Mouse (Mus musculus) midbrain, embryonic 15.5 days (tissue): ENCODE measurements at regions not wholly inside any gene's neighbourhood (a gene's known extent, or its start where the extent isn't known, plus 50 kb on each side); places are given as distances from the start of the nearest gene placed in this dataset.

Source experiments
- ATAC-seq: fragments of 200-750 bp; cut with Nextera tagmentation; replicated peaks from 2 replicates; pipeline ENCODE4 v1.8.0; 2017; ENCODE audit warnings: moderate TSS enrichment
- H3K27ac ChIP-seq: fragments of 300-500 bp; sonication (generic); 2 replicates; pipeline ENCODE4 v1.5.1; 2015; ENCODE audit warnings: mild to moderate bottlenecking, inconsistent platforms
- H3K27me3 ChIP-seq: fragments of 300-500 bp; sonication (generic); replicated peaks from 2 replicates; pipeline ENCODE4 v1.6.1; 2015; ENCODE audit warnings: inconsistent platforms
- H3K36me3 ChIP-seq: fragments of 300-500 bp; sonication (generic); replicated peaks from 2 replicates; pipeline ENCODE4 v1.6.1; 2015; ENCODE audit warnings: inconsistent platforms
- H3K4me1 ChIP-seq: fragments of 300-500 bp; sonication (generic); 2 replicates; pipeline ENCODE4 v1.6.1; 2015; ENCODE audit warnings: inconsistent platforms
- H3K4me2 ChIP-seq: fragments of 300-500 bp; sonication (generic); 2 replicates; pipeline ENCODE4 v1.6.1; 2015; ENCODE audit warnings: inconsistent platforms, mild to moderate bottlenecking, moderate library complexity
- H3K4me3 ChIP-seq: fragments of 300-500 bp; sonication (generic); 2 replicates; pipeline ENCODE4 v1.5.1; 2015; ENCODE audit warnings: mild to moderate bottlenecking, inconsistent platforms
- H3K9ac ChIP-seq: fragments of 300-500 bp; sonication (generic); 2 replicates; pipeline ENCODE4 v1.6.1; 2015; ENCODE audit warnings: mild to moderate bottlenecking, inconsistent platforms
- H3K9me3 ChIP-seq: fragments of 300-500 bp; sonication (generic); 2 replicates; pipeline ENCODE4 v1.6.1; 2016; ENCODE audit warnings: inconsistent platforms
- WGBS: fragments of 180-500 bp; shearing (Covaris S2); methylation state at CpG from one replicate; pipeline ENCODE4 v1.1.7; 2015; ENCODE audit warnings: mixed read lengths; 5-methylcytosine and 5-hydroxymethylcytosine counted together

GRCm38 (mm10) chr2:138123331-138123730 lies 133.0 kb upstream of the Btbd3 start:
- H3K36me3 ChIP-seq, result no peaks in the 10 kb centered on the region
- no peak for ATAC-seq
- no peaks in the 10 kb centered on the region for H3K27me3 ChIP-seq
- no peaks in the 10 kb centered on the region for H3K9me3 ChIP-seq
- no peak overlapping the region for H3K4me2 ChIP-seq
- no peak overlapping the region for H3K27ac ChIP-seq
- H3K9ac ChIP-seq, result no peak overlapping the region
- 53% methylated on average over 5 of the region's 5 CpGs for WGBS
- no peaks in the 10 kb centered on the region for H3K4me1 ChIP-seq
- no peak overlapping the region for H3K4me3 ChIP-seq

- Histone ChIP-seq H3K9me3 (no peaks in the 10 kb centered on the region), H3K4me2 (no peak overlapping the region), H3K4me1 (no peaks in the 10 kb centered on the region), H3K27ac (no peak overlapping the region), H3K27me3 (no peaks in the 10 kb centered on the region), H3K36me3 (no peaks in the 10 kb centered on the region), H3K4me3 (no peak overlapping the region), H3K9ac (no peak overlapping the region)
- no peak for ATAC-seq
- WGBS, result 57% methylated on average over 1 of the region's 1 CpGs
These were observed 135.5 kb upstream of the Btbd3 start for GRCm38 (mm10) chr2:138120868-138121267.

- Histone ChIP-seq H3K36me3 (no peaks in the 10 kb centered on the region), H3K27ac (no peak overlapping the region), H3K9ac (no peak overlapping the region), H3K9me3 (no peaks in the 10 kb centered on the region), H3K4me2 (no peak overlapping the region), H3K27me3 (no peaks in the 10 kb centered on the region), H3K4me3 (no peak overlapping the region), H3K4me1 (no peaks in the 10 kb centered on the region)
- 76% methylated on average over 2 of the region's 2 CpGs for WGBS
- ATAC-seq, result no peak
These were observed 136.2 kb upstream of the Btbd3 start for GRCm38 (mm10) chr2:138120131-138120530.

- 92% methylated on average over 2 of the region's 2 CpGs for WGBS
- H3K4me3 ChIP-seq, result no peak overlapping the region
- no peak for ATAC-seq
- H3K9ac ChIP-seq, result no peak overlapping the region
- H3K36me3 ChIP-seq, result no peaks in the 10 kb centered on the region
- H3K4me1 ChIP-seq, result no peaks in the 10 kb centered on the region
- no peaks in the 10 kb centered on the region for H3K27me3 ChIP-seq
- H3K9me3 ChIP-seq, result no peaks in the 10 kb centered on the region
- no peak overlapping the region for H3K27ac ChIP-seq
- no peak overlapping the region for H3K4me2 ChIP-seq
These were observed 156.6 kb upstream of the Btbd3 start for GRCm38 (mm10) chr2:138099777-138100176.

GRCm38 (mm10) chr2:138085390-138085789 lies 171.0 kb upstream of the Btbd3 start:
- Histone ChIP-seq H3K4me2 (no peak overlapping the region), H3K27ac (no peak overlapping the region), H3K27me3 (no peaks in the 10 kb centered on the region), H3K9me3 (no peaks in the 10 kb centered on the region), H3K9ac (no peak overlapping the region), H3K36me3 (no peaks in the 10 kb centered on the region), H3K4me1 (no peaks in the 10 kb centered on the region), H3K4me3 (no peak overlapping the region)
- WGBS, result 84% methylated on average over 6 of the region's 6 CpGs
- no peak for ATAC-seq

- WGBS, result 89% methylated on average over 6 of the region's 6 CpGs
- no peak overlapping the region for H3K27ac ChIP-seq
These were observed 171.6 kb upstream of the Btbd3 start for GRCm38 (mm10) chr2:138084564-138085283.

GRCm38 (mm10) chr2:138074020-138074613 lies 182.2 kb upstream of the Btbd3 start:
- Histone ChIP-seq H3K4me2 (no peak overlapping the region), H3K4me3 (no peak overlapping the region), H3K27ac (no peak overlapping the region), H3K4me1 (no peaks in the 10 kb centered on the region), H3K27me3 (no peaks in the 10 kb centered on the region), H3K36me3 (no peaks in the 10 kb centered on the region), H3K9me3 (no peaks in the 10 kb centered on the region), H3K9ac (no peak overlapping the region)
- WGBS, result 63% methylated on average over 6 of the region's 6 CpGs
- no peak for ATAC-seq

More at GRCm38 (mm10) chr2:138084564-138085283, 171.6 kb upstream of the Btbd3 start:
- H3K4me3 ChIP-seq, result no peak overlapping the region
- no peaks in the 10 kb centered on the region for H3K4me1 ChIP-seq
- H3K36me3 ChIP-seq, result no peaks in the 10 kb centered on the region
- ATAC-seq, result no peak
- no peaks in the 10 kb centered on the region for H3K27me3 ChIP-seq
- no peaks in the 10 kb centered on the region for H3K9me3 ChIP-seq
- no peak overlapping the region for H3K4me2 ChIP-seq
- H3K9ac ChIP-seq, result no peak overlapping the region

- 0 out of 2 replicates have a peak, but pooled peaks have one; percentile 39 for ATAC-seq
- H3K9ac ChIP-seq, result no peak overlapping the region
- no peak overlapping the region for H3K27ac ChIP-seq
- H3K4me2 ChIP-seq, result no peak overlapping the region
- no peaks in the 10 kb centered on the region for H3K4me1 ChIP-seq
- no peaks in the 10 kb centered on the region for H3K36me3 ChIP-seq
- no peaks in the 10 kb centered on the region for H3K9me3 ChIP-seq
- H3K4me3 ChIP-seq, result no peak overlapping the region
- H3K27me3 ChIP-seq, result no peaks in the 10 kb centered on the region
- WGBS, result 11% methylated on average over 6 of the region's 6 CpGs
These were observed 184.1 kb upstream of the Btbd3 start for GRCm38 (mm10) chr2:138072165-138072728.

- Histone ChIP-seq H3K4me3 (no peak overlapping the region), H3K9me3 (no peaks in the 10 kb centered on the region), H3K27me3 (no peaks in the 10 kb centered on the region), H3K27ac (no peak overlapping the region), H3K36me3 (no peaks in the 10 kb centered on the region), H3K9ac (no peak overlapping the region), H3K4me1 (peaks cover under 1% of the 10 kb centered on the region; the same call in 1 of the 2 replicates), H3K4me2 (no peak overlapping the region)
- no peak for ATAC-seq
- WGBS, result 88% methylated on average over 4 of the region's 4 CpGs
These were observed 203.3 kb upstream of the Btbd3 start for GRCm38 (mm10) chr2:138053081-138053480.

GRCm38 (mm10) chr2:138048341-138048740 lies 208.0 kb upstream of the Btbd3 start:
- H3K27me3 ChIP-seq, result no peaks in the 10 kb centered on the region
- no peak overlapping the region for H3K4me3 ChIP-seq
- ATAC-seq, result no peak
- no peak overlapping the region for H3K4me2 ChIP-seq
- H3K9ac ChIP-seq, result no peak overlapping the region
- 74% methylated on average over 5 of the region's 5 CpGs for WGBS
- H3K36me3 ChIP-seq, result no peaks in the 10 kb centered on the region
- H3K9me3 ChIP-seq, result no peaks in the 10 kb centered on the region
- peaks cover 11% of the 10 kb centered on the region; the same call in 1 of the 2 replicates for H3K4me1 ChIP-seq
- H3K27ac ChIP-seq, result no peak overlapping the region

- no peaks in the 10 kb centered on the region for H3K27me3 ChIP-seq
- H3K4me2 ChIP-seq, result 0 out of 2 replicates have a peak overlapping the region, but pooled peaks have one; percentile 12
- H3K36me3 ChIP-seq, result no peaks in the 10 kb centered on the region
- H3K4me1 ChIP-seq, result peaks cover 11% of the 10 kb centered on the region; the same call in 1 of the 2 replicates
- no peaks in the 10 kb centered on the region for H3K9me3 ChIP-seq
- no peak overlapping the region for H3K27ac ChIP-seq
- no peak overlapping the region for H3K9ac ChIP-seq
- peak; percentile 72 for ATAC-seq
- no peak overlapping the region for H3K4me3 ChIP-seq
- 54% methylated on average over 11 of the region's 11 CpGs for WGBS
These were observed 208.6 kb upstream of the Btbd3 start for GRCm38 (mm10) chr2:138047781-138048201.

GRCm38 (mm10) chr2:138047361-138047760 lies 209.0 kb upstream of the Btbd3 start:
- Histone ChIP-seq H3K4me2 (0 out of 2 replicates have a peak overlapping the region, but pooled peaks have one; percentile 12), H3K4me3 (no peak overlapping the region), H3K9ac (no peak overlapping the region), H3K27me3 (no peaks in the 10 kb centered on the region), H3K36me3 (no peaks in the 10 kb centered on the region), H3K27ac (no peak overlapping the region), H3K4me1 (peaks cover 11% of the 10 kb centered on the region; the same call in 1 of the 2 replicates), H3K9me3 (no peaks in the 10 kb centered on the region)
- ATAC-seq, result no peak
- WGBS, result 70% methylated on average over 10 of the region's 10 CpGs
